Comparison of ENCODE assay signal across 8 mouse cellular contexts in the genomic region with DNA sequence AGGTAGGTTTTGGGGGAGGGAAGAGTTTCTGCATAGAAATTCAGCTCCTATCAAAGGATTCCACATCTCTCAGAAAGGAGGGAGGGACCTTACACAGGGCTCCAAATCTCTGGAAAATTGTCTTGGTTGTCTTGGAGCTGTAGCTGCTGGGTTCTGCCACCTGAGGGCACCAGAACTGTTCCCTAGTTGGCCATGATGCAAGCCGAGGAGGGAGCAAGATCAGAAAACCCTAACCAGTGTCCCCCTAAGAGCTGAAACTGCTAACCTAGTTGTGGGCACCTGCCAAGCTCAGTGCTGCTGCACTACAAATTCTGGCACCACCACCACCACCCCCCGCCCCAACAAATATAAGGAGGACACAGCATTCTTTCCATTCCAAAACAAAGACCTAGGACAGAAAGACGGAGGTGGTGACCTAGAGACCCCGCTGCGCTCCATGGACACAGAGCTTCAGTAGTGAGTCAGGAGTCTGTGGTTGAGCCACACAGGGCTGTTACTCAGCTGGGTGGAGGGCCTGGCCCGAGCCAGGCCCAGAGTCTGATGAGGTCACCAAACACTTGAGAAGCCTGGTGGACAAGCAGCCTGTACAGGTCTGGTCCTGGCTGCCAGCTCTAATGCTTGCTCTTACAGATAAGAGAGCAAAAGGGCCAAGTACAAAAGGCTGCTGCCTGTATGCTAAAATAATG. TPM values are rescaled to one million over a fixed set of nuclear protein-coding genes. Genes with fewer than 3 reads are reported as not detected.
DNase-seq lines count a peak whose midpoint lies in the region; ATAC-seq and TF ChIP-seq lines count a peak whose summit lies in the region.

No protein-coding gene starts in this region.

- H3K9ac ChIP-seq in stomach, embryonic 16.5 days (ENCODE audit: low read length): no peak overlapping the region

- no peaks in the 10 kb centered on the region for H3K27me3 ChIP-seq in midbrain, embryonic 10.5 days (ENCODE audit: low read depth, poor library complexity, severe bottlenecking)
- no peaks in the 10 kb centered on the region for H3K27me3 ChIP-seq in stomach, embryonic 16.5 days (ENCODE audit: control insufficient read depth, insufficient read depth, low read length)

- peak; percentile 85 for ATAC-seq in stomach, embryonic 16.5 days (ENCODE audit: insufficient read depth, low FRiP score)

- no peaks in the 10 kb centered on the region for H3K9me3 ChIP-seq in midbrain, embryonic 10.5 days (replicated peaks)
- no peaks in the 10 kb centered on the region for H3K9me3 ChIP-seq in stomach, embryonic 16.5 days (replicated peaks; ENCODE audit: control insufficient read depth, low read length)

- no peak overlapping the region for H3K4me3 ChIP-seq in left cerebral cortex, adult 2 months
- H3K4me3 ChIP-seq in midbrain, embryonic 10.5 days: no peak overlapping the region
- H3K4me3 ChIP-seq in stomach, embryonic 16.5 days (replicated peaks; ENCODE audit: low read length): no peak overlapping the region

- no peak overlapping the region for H3K27ac ChIP-seq in left cerebral cortex, adult 2 months
- H3K27ac ChIP-seq in midbrain, embryonic 10.5 days (replicated peaks): peak overlapping the region; percentile 13; the same call in 1 of the 2 replicates
- peak overlapping the region; percentile 79 for H3K27ac ChIP-seq in stomach, embryonic 16.5 days (ENCODE audit: low read length)

- H3K4me1 ChIP-seq in midbrain, embryonic 10.5 days: peaks cover 4% of the 10 kb centered on the region
- peaks cover 38% of the 10 kb centered on the region for H3K4me1 ChIP-seq in stomach, embryonic 16.5 days (ENCODE audit: control insufficient read depth, insufficient read depth, low read length)

- 59% methylated on average over 6 of the region's 6 CpGs for WGBS in midbrain, embryonic 10.5 days
- WGBS in stomach, embryonic 16.5 days: 50% methylated on average over 6 of the region's 6 CpGs

- intact Hi-C loops in gastrocnemius, postnatal 14 days (cut with DNase I; ENCODE audit: low total_unique reads): no loop called here
- intact Hi-C loops in left cerebral cortex, adult 2 months (cut with DNase I): loop anchor here (1.0 to 5.0 kb wide), 4 partner anchors 134 to 359 kb away; a partner anchor contains a TSS

- peaks cover 91% of the 10 kb centered on the region for H3K36me3 ChIP-seq in midbrain, embryonic 10.5 days
- peaks cover 26% of the 10 kb centered on the region for H3K36me3 ChIP-seq in stomach, embryonic 16.5 days (ENCODE audit: control insufficient read depth, insufficient read depth, low read length)

- H3K4me2 ChIP-seq in stomach, embryonic 16.5 days (ENCODE audit: low read depth, low read length): no peak overlapping the region

- TF ChIP-seq CTCF in left cerebral cortex, adult 2 months (IDR thresholded peaks at IDR 0.05): peak; percentile 85

- peak; percentile 64 for DNase-seq in urinary bladder, postnatal 14 days (ENCODE audit: low spot score)
- DNase-seq in urinary bladder, postnatal 10 days (ENCODE audit: low spot score): no peak
- DNase-seq in embryo, embryonic 10 days (ENCODE audit: low spot score): peak; percentile 74
- peak; percentile 66 for DNase-seq in gastrocnemius, postnatal 14 days
- peak; percentile 31 for DNase-seq in hindlimb bud, embryonic 11.5 days (ENCODE audit: extremely low spot score, low read depth, low spot score)
- peak; percentile 76 to 78 for DNase-seq in left cerebral cortex, adult 2 months (ENCODE audit: extremely low spot score in 1 of 2, low spot score in 2 of 2)
- DNase-seq in midbrain, embryonic 10.5 days (ENCODE audit: low spot score): peak; percentile 48

RNA-seq across cellular contexts. Expression of a gene that starts 31.9 kb away (rescaled TPM):
- 10 to 100 TPM; 63.1 to 75.1 TPM for total RNA-seq in gastrocnemius, postnatal 14 days (2021)
- 10 to 100 TPM; 67.1 to 72.6 TPM for total RNA-seq in left cerebral cortex, adult 2 months (2021)
- 147 and 150 TPM in 2 replicates for polyA plus RNA-seq in midbrain, embryonic 10.5 days (2016; fragmentation: Nextera tagmentation; extraction: Ambion mirVana)
- 157 and 160 TPM in 2 replicates for polyA plus RNA-seq in stomach, embryonic 16.5 days (2015; fragmentation: Nextera tagmentation; extraction: Ambion mirVana)
